Mouse (Mus musculus) heart, embryonic 11.5 days (tissue): ENCODE data around the gene Auts2. TPM values are rescaled to one million over a fixed set of nuclear protein-coding genes. Genes with fewer than 3 reads are reported as not detected.

ENCODE experiments used
- ATAC-seq: fragments of 200-750 bp; cut with Nextera tagmentation; replicated peaks from 2 replicates; pipeline ENCODE4 v1.8.0; 2017; ENCODE audit warnings: moderate library complexity; ENCODE audit not compliant: insufficient number of reproducible peaks, low FRiP score, low TSS enrichment
- H3K27ac ChIP-seq: fragments of 300-500 bp; sonication (generic); 2 replicates; pipeline ENCODE4 v1.5.1; 2014; ENCODE audit warnings: mild to moderate bottlenecking, low read depth, low read length
- H3K27me3 ChIP-seq: fragments of 300-500 bp; sonication (generic); 2 replicates; pipeline ENCODE4 v1.6.1; 2014; ENCODE audit warnings: mild to moderate bottlenecking, low read length, mixed read lengths; ENCODE audit not compliant: control insufficient read depth, insufficient read depth
- H3K36me3 ChIP-seq: fragments of 300-500 bp; sonication (generic); 2 replicates; pipeline ENCODE4 v1.6.1; 2014; ENCODE audit warnings: mild to moderate bottlenecking, low read length, moderate library complexity, mixed read lengths; ENCODE audit not compliant: control insufficient read depth, insufficient read depth
- H3K4me1 ChIP-seq: fragments of 300-500 bp; sonication (generic); 2 replicates; pipeline ENCODE4 v1.6.1; 2014; ENCODE audit warnings: low read length; ENCODE audit not compliant: control insufficient read depth, insufficient read depth
- H3K4me2 ChIP-seq: fragments of 300-500 bp; sonication (generic); 2 replicates; pipeline ENCODE4 v1.6.1; 2014; ENCODE audit warnings: mild to moderate bottlenecking, moderate library complexity
- H3K4me3 ChIP-seq: fragments of 300-500 bp; sonication (generic); 2 replicates; pipeline ENCODE4 v1.5.1; 2014; ENCODE audit warnings: low read depth, low read length
- H3K9ac ChIP-seq: fragments of 300-500 bp; sonication (generic); 2 replicates; pipeline ENCODE4 v1.6.1; 2014; ENCODE audit warnings: mild to moderate bottlenecking, low read depth, low read length, moderate library complexity
- H3K9me3 ChIP-seq: fragments of 300-500 bp; sonication (generic); replicated peaks from 2 replicates; pipeline ENCODE4 v1.6.1; 2016; ENCODE audit warnings: low read length; ENCODE audit not compliant: control insufficient read depth
- WGBS: fragments of 180-500 bp; shearing (Covaris S2); extraction: QIAGEN DNeasy Blood & Tissue Kit; methylation state at CpG from one replicate; pipeline ENCODE4 v1.1.7; 2014; ENCODE audit not compliant: insufficient replicate concordance; 5-methylcytosine and 5-hydroxymethylcytosine counted together
- polyA plus RNA-seq: library from polyadenylated mRNA; unstranded; fragments of >200 nt; fragmentation: Nextera tagmentation; extraction: Ambion mirVana; gene quantifications from 2 replicates; pipeline ENCODE4 v1.2.1, GENCODE M21; 2014

Auts2 gene
- polyA plus RNA-seq, 1 experiment from 2014 or later = 19.8 TPM

GRCm38 (mm10) chr5:132161338-132162205, 381.6 kb downstream of the Auts2 start:
- H3K4me2 ChIP-seq = no peak overlapping the region
- H3K4me1 ChIP-seq = peaks cover 14% of the 10 kb centered on the region; the same call in 1 of the 2 replicates
- H3K9ac ChIP-seq = no peak overlapping the region
- no peak overlapping the region for H3K4me3 ChIP-seq
- no peak for ATAC-seq
- no peaks in the 10 kb centered on the region for H3K36me3 ChIP-seq
- 49% methylated on average over 9 of the region's 9 CpGs for WGBS
- H3K27ac ChIP-seq = peak overlapping the region; percentile 54; the same call in 1 of the 2 replicates
- H3K9me3 ChIP-seq = no peaks in the 10 kb centered on the region
- H3K27me3 ChIP-seq = no peaks in the 10 kb centered on the region

DNA sequence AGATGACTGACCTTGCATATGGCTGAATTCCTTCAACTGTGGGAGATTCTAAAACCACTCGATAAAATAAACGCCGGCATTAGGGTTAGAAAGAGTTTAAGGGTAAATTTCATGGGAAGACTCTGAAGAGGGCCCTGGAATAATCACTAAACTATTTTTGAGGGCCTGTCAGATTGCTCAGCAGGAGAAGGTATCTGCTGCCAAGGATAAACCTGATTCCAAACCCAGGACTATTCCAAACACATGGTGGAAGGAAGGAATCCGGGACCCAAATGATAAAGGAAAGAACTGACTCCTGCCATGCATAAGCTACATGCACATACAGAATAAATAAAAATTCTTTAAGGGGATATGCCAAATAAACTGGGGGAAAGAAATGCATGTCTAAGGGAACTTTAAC, 399.0 kb downstream of the Auts2 start:
- Histone ChIP-seq H3K27ac (no peak overlapping the region), H3K4me1 (no peaks in the 10 kb centered on the region), H3K4me2 (no peak overlapping the region), H3K9ac (no peak overlapping the region), H3K36me3 (no peaks in the 10 kb centered on the region), H3K9me3 (no peaks in the 10 kb centered on the region), H3K27me3 (no peaks in the 10 kb centered on the region), H3K4me3 (no peak overlapping the region)
- WGBS = 81% methylated on average over 4 of the region's 4 CpGs
- no peak for ATAC-seq

- Histone ChIP-seq H3K4me2 (no peak overlapping the region), H3K36me3 (no peaks in the 10 kb centered on the region), H3K4me1 (no peaks in the 10 kb centered on the region), H3K27ac (no peak overlapping the region), H3K9ac (no peak overlapping the region), H3K27me3 (no peaks in the 10 kb centered on the region), H3K4me3 (no peak overlapping the region), H3K9me3 (no peaks in the 10 kb centered on the region)
- WGBS = 44% methylated on average over 4 of the region's 4 CpGs
- no peak for ATAC-seq
Measured at GRCm38 (mm10) chr5:132140816-132141215, 402.3 kb downstream of the Auts2 start.

DNA sequence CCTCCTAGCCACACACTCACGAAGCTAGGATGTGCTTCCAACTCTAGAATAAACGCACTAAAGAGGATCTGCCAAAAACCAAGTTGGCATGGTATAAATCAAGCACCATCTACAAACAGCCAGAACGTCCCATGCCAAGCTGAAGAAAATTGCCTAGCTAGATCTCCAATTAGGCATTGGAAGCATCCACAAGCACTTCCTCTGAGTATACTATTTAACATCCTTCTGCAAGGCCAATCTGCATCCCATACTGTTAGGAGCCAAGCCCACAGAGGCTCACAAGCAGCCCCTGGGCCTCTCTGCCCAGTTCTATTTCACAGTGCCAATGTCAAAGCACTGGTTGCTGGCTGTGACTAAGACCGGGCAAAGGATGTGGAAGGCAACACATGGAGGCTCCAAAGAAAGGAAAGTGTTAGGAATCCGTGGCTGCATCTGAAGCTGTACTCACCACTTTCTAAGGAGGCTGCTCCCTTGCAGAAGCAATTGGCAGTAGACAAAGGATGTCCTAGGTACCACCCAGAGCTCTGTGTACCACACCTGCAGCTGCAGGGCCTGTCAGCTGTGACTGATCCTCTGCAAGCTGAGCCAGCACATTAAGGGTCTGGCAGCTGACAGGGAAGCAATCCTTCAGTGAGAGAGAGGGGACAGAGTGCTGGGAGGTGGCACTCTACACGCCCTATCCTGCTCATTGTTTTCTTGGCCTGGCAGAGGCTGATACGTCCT, 407.0 kb downstream of the Auts2 start:
- 52% methylated on average over 7 of the region's 7 CpGs for WGBS
- Histone ChIP-seq H3K4me2 (no peak overlapping the region), H3K27ac (no peak overlapping the region), H3K9ac (no peak overlapping the region), H3K4me1 (peaks cover 8% of the 10 kb centered on the region; the same call in 1 of the 2 replicates), H3K36me3 (no peaks in the 10 kb centered on the region), H3K27me3 (no peaks in the 10 kb centered on the region), H3K4me3 (no peak overlapping the region), H3K9me3 (no peaks in the 10 kb centered on the region)
- ATAC-seq = no peak

- no peaks in the 10 kb centered on the region for H3K9me3 ChIP-seq
- no peak for ATAC-seq
- peaks cover 10% of the 10 kb centered on the region for H3K4me1 ChIP-seq
- no peaks in the 10 kb centered on the region for H3K27me3 ChIP-seq
- H3K4me2 ChIP-seq = no peak overlapping the region
- H3K36me3 ChIP-seq = no peaks in the 10 kb centered on the region
- no peak overlapping the region for H3K9ac ChIP-seq
- H3K27ac ChIP-seq = no peak overlapping the region
- H3K4me3 ChIP-seq = no peak overlapping the region
- 53% methylated on average over 3 of the region's 3 CpGs for WGBS
Measured at GRCm38 (mm10) chr5:132131948-132132347, 411.2 kb downstream of the Auts2 start.

- no peak overlapping the region for H3K4me3 ChIP-seq
- peaks cover 10% of the 10 kb centered on the region for H3K4me1 ChIP-seq
- no peak for ATAC-seq
- no peak overlapping the region for H3K9ac ChIP-seq
- H3K9me3 ChIP-seq = no peaks in the 10 kb centered on the region
- H3K27ac ChIP-seq = no peak overlapping the region
- WGBS = 53% methylated on average over 4 of the region's 4 CpGs
- H3K36me3 ChIP-seq = no peaks in the 10 kb centered on the region
- H3K27me3 ChIP-seq = no peaks in the 10 kb centered on the region
- no peak overlapping the region for H3K4me2 ChIP-seq
Measured at GRCm38 (mm10) chr5:132130577-132130976, 412.6 kb downstream of the Auts2 start.

GRCm38 (mm10) chr5:132126626-132127025, 416.5 kb downstream of the Auts2 start:
- Histone ChIP-seq H3K4me3 (no peak overlapping the region), H3K36me3 (no peaks in the 10 kb centered on the region), H3K27ac (no peak overlapping the region), H3K9me3 (no peaks in the 10 kb centered on the region), H3K27me3 (no peaks in the 10 kb centered on the region), H3K4me1 (peaks cover 6% of the 10 kb centered on the region; the same call in 1 of the 2 replicates), H3K4me2 (no peak overlapping the region), H3K9ac (no peak overlapping the region)
- WGBS = 84% methylated on average over 12 of the region's 12 CpGs
- no peak for ATAC-seq

DNA sequence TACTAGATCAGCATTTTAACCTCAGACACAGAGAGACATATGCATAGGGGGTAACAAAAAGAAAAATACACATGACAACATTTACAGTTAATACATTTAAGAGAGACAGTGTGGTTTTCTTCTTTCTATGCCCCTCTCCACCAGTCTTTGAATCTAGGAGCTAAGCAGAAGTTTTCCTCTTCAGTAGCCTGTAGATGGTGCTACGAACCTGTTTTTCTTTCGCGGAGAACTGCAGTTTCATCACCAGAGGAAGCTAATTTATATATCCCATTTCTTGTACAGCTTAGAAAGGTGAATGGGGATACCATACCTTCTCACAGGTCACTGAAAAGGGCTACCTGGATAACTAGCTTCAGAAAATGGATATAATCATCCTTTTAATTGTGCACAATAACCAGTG, 427.5 kb downstream of the Auts2 start:
- H3K9ac ChIP-seq = no peak overlapping the region
- no peaks in the 10 kb centered on the region for H3K9me3 ChIP-seq
- WGBS = 69% methylated on average over 3 of the region's 3 CpGs
- H3K4me2 ChIP-seq = no peak overlapping the region
- H3K4me3 ChIP-seq = no peak overlapping the region
- H3K27me3 ChIP-seq = no peaks in the 10 kb centered on the region
- no peaks in the 10 kb centered on the region for H3K4me1 ChIP-seq
- H3K27ac ChIP-seq = no peak overlapping the region
- H3K36me3 ChIP-seq = no peaks in the 10 kb centered on the region
- ATAC-seq = no peak
